In genomic region chr12:85907896-85908295, GRCm38 (mm10) we compare ENCODE assay signal across 15 mouse cellular contexts.
"Had no signal": no experiment of that assay in that cellular context is flagged by ENCODE, and none has a peak within 500 bp of the region (broad histone marks: within the 10 kb centered on the region; RNA-seq: fewer than 3 reads in every experiment).

No protein-coding gene starts in this region.

- H3K27ac ChIP-seq: kidney, embryonic 15.5 days; left cerebral cortex, adult 2 months; limb, embryonic 10.5 days; liver, embryonic 15.5 days; macrophage had no signal

- H3K4me1 ChIP-seq: kidney, embryonic 15.5 days; limb, embryonic 10.5 days; liver, embryonic 15.5 days had no signal

- ATAC-seq: lung, postnatal 0 days; midbrain, embryonic 16.5 days had no signal

- DNase-seq: kidney, adult 18-20 months; kidney, postnatal 14 days; lung, adult 2 months; right cerebral cortex, postnatal 4 days; spleen, adult 18-20 months; thymus, postnatal 14 days had no signal

- H3K9ac ChIP-seq: kidney, embryonic 15.5 days; liver, embryonic 15.5 days had no signal

- H3K4me2 ChIP-seq: kidney, embryonic 15.5 days; liver, embryonic 11.5 days; liver, embryonic 15.5 days had no signal

- H3K27me3 ChIP-seq: kidney, embryonic 15.5 days; liver, embryonic 15.5 days; megakaryocyte, embryonic 14.5 days had no signal

- H3K4me3 ChIP-seq: kidney, embryonic 15.5 days; left cerebral cortex, adult 2 months; limb, embryonic 10.5 days; liver, embryonic 15.5 days; megakaryocyte, embryonic 14.5 days had no signal

- H3K9me3 ChIP-seq: kidney, embryonic 15.5 days; limb, embryonic 10.5 days; liver, embryonic 15.5 days; megakaryocyte, embryonic 14.5 days had no signal
